Mouse (Mus musculus) ES-E14 (cell line): ENCODE measurements at regions not wholly inside any gene's neighbourhood (a gene's known extent, or its start where the extent isn't known, plus 50 kb on each side); places are given as distances from the start of the nearest gene placed in this dataset.

Experiments used
- DNase-seq: peaks from one replicate; pipeline ENCODE4 v3.0.0-alpha.2; 2013; ENCODE audit warnings: low read depth, low spot score
- H3K27ac ChIP-seq: 2 replicates; pipeline ENCODE4 v1.5.1; 2012; ENCODE audit warnings: low read depth, mild to moderate bottlenecking, low read length, moderate library complexity, mixed read lengths; ENCODE audit not compliant: poor library complexity, insufficient read depth, severe bottlenecking
- H3K36me3 ChIP-seq: 2 replicates; pipeline ENCODE4 v1.6.1; 2012; ENCODE audit warnings: mild to moderate bottlenecking, low read length, moderate library complexity, mixed read lengths; ENCODE audit not compliant: control insufficient read depth, poor library complexity, insufficient read depth, severe bottlenecking
- H3K4me1 ChIP-seq, 2 experiments: fragments of 150-350 bp in 1 of 2; sonication (generic) in 1 of 2; 2 replicates each; pipeline ENCODE4 v1.6.1; 2012; ENCODE audit warnings: low read length in 2 of 2, mild to moderate bottlenecking in 1 of 2, mixed read lengths in 1 of 2; ENCODE audit not compliant: control insufficient read depth in 2 of 2, insufficient read depth in 2 of 2, poor library complexity in 1 of 2
- H3K4me3 ChIP-seq, 2 experiments: fragments of 150-350 bp in 1 of 2; sonication (generic) in 1 of 2; 2 replicates each; pipeline ENCODE4 v1.5.1; 2012; ENCODE audit warnings: low read length in 2 of 2, low read depth in 1 of 2, mild to moderate bottlenecking in 1 of 2, mixed read lengths in 1 of 2; ENCODE audit not compliant: insufficient read depth in 1 of 2, poor library complexity in 1 of 2, severe bottlenecking in 1 of 2
- H3K9ac ChIP-seq: 2 replicates; pipeline ENCODE4 v1.6.1; 2012; ENCODE audit warnings: low read depth, mild to moderate bottlenecking, low read length, mixed read lengths; ENCODE audit not compliant: poor library complexity, insufficient read depth, severe bottlenecking
- H3K9me3 ChIP-seq: fragments of 150-350 bp; sonication (generic); 2 replicates; pipeline ENCODE4 v1.6.1; 2012; ENCODE audit warnings: low read depth, mild to moderate bottlenecking, low read length; ENCODE audit not compliant: control insufficient read depth, insufficient read depth
- CHD2 ChIP-seq: IDR thresholded peaks from 2 replicates; pipeline ENCODE4 v1.6.1; 2014; ENCODE audit warnings: mild to moderate bottlenecking, low read depth, low read length, inconsistent platforms
- HCFC1 ChIP-seq: IDR thresholded peaks from 2 replicates; pipeline ENCODE4 v1.6.1; 2012; ENCODE audit warnings: low read length, inconsistent platforms, borderline replicate concordance; ENCODE audit not compliant: insufficient read depth
- MAFK ChIP-seq: IDR thresholded peaks from 2 replicates; pipeline ENCODE4 v1.6.1; 2014; ENCODE audit warnings: mild to moderate bottlenecking, low read depth, low read length, inconsistent platforms; ENCODE audit not compliant: insufficient read depth
- ZC3H11A ChIP-seq: IDR thresholded peaks from 2 replicates; pipeline ENCODE4 v1.6.1; 2012; ENCODE audit warnings: low read depth, mild to moderate bottlenecking, inconsistent platforms, low read length, borderline replicate concordance
- ZNF384 ChIP-seq: IDR thresholded peaks from 2 replicates; pipeline ENCODE4 v1.6.1; 2012; ENCODE audit warnings: low read depth, low read length, inconsistent platforms
- in situ Hi-C, 2 experiments: fragments of 600-800 bp; cut with MboI; formaldehyde crosslinking; loops; one replicate each; pipeline ENCODE4 v1.15.1; 2025; ENCODE audit warnings: low sequenced_read_pairs in 2 of 2, inconsistent platforms in 1 of 2; ENCODE audit not compliant: unreplicated experiment in 2 of 2

- no peaks in the 10 kb centered on the region for H3K4me1 ChIP-seq
- DNase-seq = peak; percentile 12
- TF ChIP-seq ZC3H11A = 0 out of 2 replicates have a peak, but pooled peaks have one; percentile 3
- no peak for TF ChIP-seq HCFC1
- no peaks in the 10 kb centered on the region for H3K36me3 ChIP-seq
- no peaks in the 10 kb centered on the region for H3K9me3 ChIP-seq
- in situ Hi-C loops = no loop called here
- no peak overlapping the region for H3K27ac ChIP-seq
- no peak overlapping the region for H3K9ac ChIP-seq
- H3K4me3 ChIP-seq = no peak overlapping the region
Observed at GRCm38 (mm10) chr11:26996292-26997099, 402.7 kb upstream of the Vrk2 start.

GRCm38 (mm10) chr11:26981216-26981615 lies 387.4 kb upstream of the Vrk2 start:
- TF ChIP-seq CHD2 (no peak), ZNF384 (no peak), MAFK (no peak), ZC3H11A (no peak), HCFC1 (no peak)
- no peaks in the 10 kb centered on the region for H3K36me3 ChIP-seq
- in situ Hi-C loops = no loop called here

GRCm38 (mm10) chr11:26972533-26973081 lies 378.8 kb upstream of the Vrk2 start:
- Histone ChIP-seq H3K9me3 (no peaks in the 10 kb centered on the region), H3K4me1 (no peaks in the 10 kb centered on the region), H3K4me3 (no peak overlapping the region), H3K27ac (no peak overlapping the region), H3K36me3 (no peaks in the 10 kb centered on the region), H3K9ac (no peak overlapping the region)
- no peak for DNase-seq
- TF ChIP-seq HCFC1 = no peak
- in situ Hi-C loops = no loop called here

More at GRCm38 (mm10) chr11:26981216-26981615, 387.4 kb upstream of the Vrk2 start:
- Histone ChIP-seq H3K27ac (no peak overlapping the region), H3K4me1 (no peaks in the 10 kb centered on the region), H3K9ac (no peak overlapping the region), H3K4me3 (no peak overlapping the region), H3K9me3 (no peaks in the 10 kb centered on the region)
- no peak for DNase-seq

GRCm38 (mm10) chr11:26971161-26971560 lies 377.4 kb upstream of the Vrk2 start:
- in situ Hi-C loops = no loop called here
- H3K27ac ChIP-seq = no peak overlapping the region
- no peaks in the 10 kb centered on the region for H3K36me3 ChIP-seq
- no peak overlapping the region for H3K9ac ChIP-seq
- TF ChIP-seq CHD2 (no peak), ZNF384 (no peak)
- no peak overlapping the region for H3K4me3 ChIP-seq
- H3K9me3 ChIP-seq = no peaks in the 10 kb centered on the region
- no peak for DNase-seq
- H3K4me1 ChIP-seq = no peaks in the 10 kb centered on the region

- Histone ChIP-seq H3K9me3 (no peaks in the 10 kb centered on the region), H3K4me1 (peaks cover 0 to 2% of the 10 kb centered on the region in 2 experiments; a peak in 1 of 4 replicates), H3K9ac (no peak overlapping the region), H3K27ac (no peak overlapping the region), H3K4me3 (no peak overlapping the region), H3K36me3 (no peaks in the 10 kb centered on the region)
- TF ChIP-seq HCFC1 (no peak), MAFK (no peak), ZNF384 (no peak), CHD2 (no peak), ZC3H11A (no peak)
- in situ Hi-C loops = no loop called here
- DNase-seq = no peak
Observed at GRCm38 (mm10) chr11:26967427-26967826, 373.6 kb upstream of the Vrk2 start.
